Mouse (Mus musculus): ENCODE results near the gene Atf6b.

The Atf6b gene

DNA sequence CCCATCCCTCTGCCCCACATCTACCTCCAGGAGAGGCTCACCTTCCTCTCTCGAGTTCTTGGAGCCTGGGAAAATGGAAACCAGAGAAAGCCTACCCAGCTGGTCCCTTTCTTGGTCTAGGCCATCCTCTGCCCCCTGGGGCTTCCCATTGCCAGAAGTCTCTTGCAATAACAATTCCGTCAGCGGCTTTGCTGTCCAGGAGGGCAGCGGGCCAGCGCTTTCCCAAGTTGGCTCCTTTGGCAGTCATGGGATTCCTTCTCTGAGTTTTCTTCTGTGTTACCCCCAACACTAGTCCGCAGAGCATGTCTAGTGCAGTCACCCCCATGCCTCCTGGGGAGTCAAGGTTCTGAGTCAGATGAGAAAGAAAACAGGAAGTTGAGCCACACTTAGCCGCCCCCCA is 46.0 kb downstream of the Atf6b start:
- no peak for DNase-seq (ENCODE audit: low spot score)

DNA sequence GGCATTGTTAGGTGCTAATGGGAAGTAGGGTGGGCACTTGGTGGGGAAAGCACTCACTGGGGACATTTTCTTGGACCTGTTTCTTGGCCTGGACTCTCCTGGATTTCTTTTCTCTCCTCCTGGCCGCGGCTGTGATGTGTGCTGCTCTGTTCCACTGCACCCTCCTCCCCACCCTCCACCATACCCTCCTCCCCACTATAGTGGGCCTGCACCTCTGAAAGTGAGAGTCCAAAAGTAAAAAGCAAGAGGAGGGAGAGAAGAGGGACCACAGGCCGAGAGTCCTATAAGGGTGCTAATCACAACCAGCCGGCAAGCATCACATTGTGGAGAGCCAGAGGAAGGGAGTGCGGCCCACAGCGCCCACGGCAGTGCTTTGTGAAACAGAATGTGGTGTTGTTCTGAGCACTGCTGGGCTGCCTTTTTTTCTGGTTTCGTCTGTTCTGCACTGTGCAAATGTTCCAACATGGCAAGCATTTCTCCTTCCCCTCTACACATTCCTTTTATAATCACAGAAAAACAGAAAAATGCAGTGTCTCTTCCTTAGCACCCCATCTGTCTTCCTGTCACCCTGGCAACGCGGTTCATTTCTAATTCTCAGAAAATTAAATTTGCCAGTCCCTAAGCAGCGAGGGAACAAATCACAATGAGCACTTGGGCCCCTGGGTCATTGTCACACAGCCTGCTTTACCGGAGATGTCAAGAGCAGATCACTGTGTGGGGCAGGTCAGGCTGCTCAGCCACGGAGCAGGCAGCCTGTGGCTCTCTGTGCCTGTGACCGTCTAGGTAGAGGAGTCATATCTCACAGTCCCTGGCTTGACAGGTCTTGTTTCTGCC is 52.8 kb downstream of the Atf6b start:
- DNase-seq (ENCODE audit: low spot score): peak; percentile 62

DNA sequence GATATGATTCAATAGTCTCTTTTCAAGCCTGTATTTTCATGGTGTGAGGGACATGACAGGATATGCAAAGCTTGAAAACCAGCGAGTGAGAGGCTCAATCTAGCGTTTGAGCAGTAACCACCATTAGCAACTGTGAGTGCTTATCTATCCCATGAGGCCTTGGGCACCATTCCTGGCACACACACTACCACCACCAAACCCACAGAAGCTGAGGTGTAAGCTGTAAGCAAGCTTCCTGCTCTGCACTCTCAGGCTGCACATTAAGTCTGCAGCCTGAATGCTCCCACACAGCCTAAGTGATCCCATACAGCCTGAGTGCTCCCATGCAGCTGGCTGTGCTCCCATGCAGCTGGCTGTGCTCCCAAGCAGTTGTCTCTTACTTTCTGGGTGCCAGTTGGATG is 53.7 kb downstream of the Atf6b start:
- DNase-seq (ENCODE audit: low spot score): no peak

Measured in left cerebral cortex, adult 11 months (tissue).